ENCODE assay signal across 11 mouse cellular contexts in the genomic region with DNA sequence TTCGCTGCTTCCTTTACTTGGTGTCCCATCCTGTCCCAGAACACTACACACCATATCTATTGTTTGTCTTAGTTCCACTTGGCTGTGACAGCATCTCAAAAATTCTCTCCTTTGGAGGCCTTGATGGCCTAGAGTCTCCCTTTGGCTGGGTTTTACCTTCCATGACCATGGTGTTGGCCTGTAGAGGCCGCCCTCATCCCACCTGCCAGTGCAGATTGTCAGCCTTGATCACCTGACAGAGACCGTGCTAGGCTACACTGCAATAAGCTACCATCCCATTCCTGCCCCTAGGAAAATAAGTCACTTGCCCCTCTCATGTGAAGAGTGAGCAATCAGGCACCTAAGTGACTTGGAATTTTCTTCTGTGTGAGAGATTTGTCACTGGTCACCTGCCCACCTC. TPM values are rescaled to one million over a fixed set of nuclear protein-coding genes. Genes with fewer than 3 reads are reported as not detected.
DNase-seq lines count a peak whose midpoint lies in the region; ATAC-seq and TF ChIP-seq lines count a peak whose summit lies in the region.
"Had no signal": no experiment of that assay in that cellular context is flagged by ENCODE, and none has a peak within 500 bp of the region (broad histone marks: within the 10 kb centered on the region; RNA-seq: fewer than 3 reads in every experiment).

No protein-coding gene starts in this region.

- H3K4me2 ChIP-seq in heart, postnatal 0 days (ENCODE audit: low read depth, low read length), result no peak overlapping the region
- H3K4me2 ChIP-seq in stomach, embryonic 16.5 days (ENCODE audit: low read depth, low read length), result no peak overlapping the region
- H3K4me2 ChIP-seq: forebrain, embryonic 15.5 days had no signal

- H3K9ac ChIP-seq in heart, postnatal 0 days (replicated peaks; ENCODE audit: low read depth, low read length), result no peak overlapping the region
- H3K9ac ChIP-seq in stomach, embryonic 16.5 days (ENCODE audit: low read length), result no peak overlapping the region
- H3K9ac ChIP-seq: forebrain, embryonic 15.5 days had no signal

- peak; percentile 41 for TF ChIP-seq CTCF in heart, postnatal 0 days (IDR thresholded peaks at IDR 0.05; ENCODE audit: low read depth)
- peak; percentile 16; the same call in 1 of the 2 replicates for TF ChIP-seq CTCF in spleen, adult 2 months (IDR thresholded peaks at IDR 0.05; ENCODE audit: extremely low read depth, insufficient read depth, insufficient read length, insufficient replicate concordance)

- TF ChIP-seq EP300 in heart, postnatal 0 days (IDR thresholded peaks at IDR 0.05; ENCODE audit: low read depth), result no peak

- intact Hi-C loops in heart, postnatal 36 days (cut with DNase I), result no loop called here

- ATAC-seq in heart, postnatal 0 days (ENCODE audit: insufficient read depth, low read depth), result peak; percentile 53; the same call in 1 of the 2 replicates
- peak; percentile 68; the same call in 1 of the 2 replicates for ATAC-seq in stomach, embryonic 16.5 days (ENCODE audit: insufficient read depth, low FRiP score)
- ATAC-seq: forebrain, embryonic 15.5 days had no signal

- DNase-seq in heart, postnatal 0 days (ENCODE audit: low spot score), result no peak
- DNase-seq in heart, postnatal 36 days, result no peak
- DNase-seq in spleen, adult 2 months (ENCODE audit: low read depth in 1 of 2, low spot score in 2 of 2), result no peak
- no peak for DNase-seq in spleen, postnatal 36 days (ENCODE audit: low spot score in 2 of 2)
- DNase-seq in forelimb bud, embryonic 11.5 days (ENCODE audit: low read depth, low spot score), result peak; percentile 7
- no peak for DNase-seq in adrenal gland, postnatal 10 days
- no peak for DNase-seq in right cerebral cortex, postnatal 36 days (ENCODE audit: low spot score in 2 of 2)
- DNase-seq: cerebellum, adult 11 months; right cerebral cortex, postnatal 4 days had no signal

- no peaks in the 10 kb centered on the region for H3K4me1 ChIP-seq in heart, postnatal 0 days (ENCODE audit: control insufficient read depth, insufficient read depth)
- H3K4me1 ChIP-seq in spleen, adult 2 months (ENCODE audit: control insufficient read depth, insufficient read depth, insufficient read length), result no peaks in the 10 kb centered on the region
- H3K4me1 ChIP-seq in stomach, embryonic 16.5 days (ENCODE audit: control insufficient read depth, insufficient read depth, low read length), result no peaks in the 10 kb centered on the region
- H3K4me1 ChIP-seq: forebrain, embryonic 15.5 days had no signal

- H3K27ac ChIP-seq in heart, postnatal 0 days (ENCODE audit: low read depth), result no peak overlapping the region
- H3K27ac ChIP-seq in spleen, adult 2 months (ENCODE audit: insufficient read depth, low read length), result no peak overlapping the region
- no peak overlapping the region for H3K27ac ChIP-seq in stomach, embryonic 16.5 days (ENCODE audit: low read length)
- H3K27ac ChIP-seq: forebrain, embryonic 15.5 days had no signal

- H3K4me3 ChIP-seq in heart, postnatal 0 days (ENCODE audit: low read depth, low read length), result no peak overlapping the region
- H3K4me3 ChIP-seq in spleen, adult 2 months (ENCODE audit: extremely low read depth, insufficient read depth, insufficient read length), result no peak overlapping the region
- H3K4me3 ChIP-seq in stomach, embryonic 16.5 days (replicated peaks; ENCODE audit: low read length), result no peak overlapping the region
- H3K4me3 ChIP-seq: forebrain, embryonic 15.5 days had no signal

- H3K27me3 ChIP-seq in heart, postnatal 0 days (ENCODE audit: control insufficient read depth, insufficient read depth, low read length), result 0 out of 2 replicates have a peak, but pooled peaks cover 3% of the 10 kb centered on the region
- 0 out of 2 replicates have a peak, but pooled peaks cover 2% of the 10 kb centered on the region for H3K27me3 ChIP-seq in spleen, adult 2 months (ENCODE audit: control insufficient read depth, insufficient read depth, low read length)
- no peaks in the 10 kb centered on the region for H3K27me3 ChIP-seq in stomach, embryonic 16.5 days (ENCODE audit: control insufficient read depth, insufficient read depth, low read length)

- WGBS in heart, postnatal 0 days, result 35% methylated on average over 3 of the region's 3 CpGs
- WGBS in spleen, adult 2 months, result 65% methylated on average over 3 of the region's 3 CpGs
- WGBS in stomach, embryonic 16.5 days, result 45% methylated on average over 3 of the region's 3 CpGs

- TF ChIP-seq POLR2A in spleen, adult 2 months (IDR thresholded peaks at IDR 0.05; ENCODE audit: low read depth, low read length), result no peak

- H3K9me3 ChIP-seq in heart, postnatal 0 days (replicated peaks; ENCODE audit: control insufficient read depth, low read length), result no peaks in the 10 kb centered on the region
- H3K9me3 ChIP-seq in stomach, embryonic 16.5 days (replicated peaks; ENCODE audit: control insufficient read depth, low read length), result no peaks in the 10 kb centered on the region
- H3K9me3 ChIP-seq: forebrain, embryonic 15.5 days had no signal

- H3K36me3 ChIP-seq in heart, postnatal 0 days (replicated peaks; ENCODE audit: control insufficient read depth, insufficient read depth, low read length), result no peaks in the 10 kb centered on the region
- H3K36me3 ChIP-seq in spleen, adult 2 months (ENCODE audit: control insufficient read depth, insufficient read depth, low read length), result no peaks in the 10 kb centered on the region
- H3K36me3 ChIP-seq in stomach, embryonic 16.5 days (ENCODE audit: control insufficient read depth, insufficient read depth, low read length), result no peaks in the 10 kb centered on the region
- H3K36me3 ChIP-seq: forebrain, embryonic 15.5 days had no signal

RNA-seq across cellular contexts. Expression of gene Ubac1, which starts 8.7 kb away (rescaled TPM):
- 99.4 and 120 TPM in 2 replicates for total RNA-seq in heart, postnatal 0 days (2014; rRNA removed; ENCODE audit: low replicate concordance)
- polyA plus RNA-seq in heart, postnatal 0 days (2015; fragmentation: Nextera tagmentation; extraction: Ambion mirVana), result 119 and 120 TPM in 2 replicates
- 10 to 100 TPM; 84.8 to 97.5 TPM for total RNA-seq in heart, postnatal 36 days (2021)
- 69.1 and 80.2 TPM in 2 replicates for polyA plus RNA-seq in spleen, adult 2 months (2012; rRNA removed)
- polyA plus RNA-seq in stomach, embryonic 16.5 days (2015; fragmentation: Nextera tagmentation; extraction: Ambion mirVana), result 72.6 and 81.4 TPM in 2 replicates
- total RNA-seq in adrenal gland, postnatal 10 days (2021), result 10 to 100 TPM; 50.5 to 77.3 TPM

RNA-seq across cellular contexts. Expression of gene Camsap1, which starts 47.2 kb away (rescaled TPM):
- 8.9 and 12.7 TPM in 2 replicates for total RNA-seq in heart, postnatal 0 days (2014; rRNA removed; ENCODE audit: low replicate concordance)
- polyA plus RNA-seq in heart, postnatal 0 days (2015; fragmentation: Nextera tagmentation; extraction: Ambion mirVana), result 5.7 TPM in 2 replicates
- 10 to 100 TPM; 37.9 to 46.2 TPM for total RNA-seq in heart, postnatal 36 days (2021)
- 5.3 and 6.5 TPM in 2 replicates for polyA plus RNA-seq in spleen, adult 2 months (2012; rRNA removed)
- 7.3 and 7.6 TPM in 2 replicates for polyA plus RNA-seq in stomach, embryonic 16.5 days (2015; fragmentation: Nextera tagmentation; extraction: Ambion mirVana)
- 10 to 100 TPM; 28.2 to 28.7 TPM for total RNA-seq in adrenal gland, postnatal 10 days (2021)
